Mouse (Mus musculus) limb, embryonic 15.5 days (tissue): ENCODE data around the gene Dusp5. TPM values are rescaled to one million over a fixed set of nuclear protein-coding genes. Genes with fewer than 3 reads are reported as not detected.

Experiments
- ATAC-seq: fragments of 200-750 bp; cut with Nextera tagmentation; 2 replicates; pipeline ENCODE4 v1.8.0; 2017; ENCODE audit warnings: low read depth, moderate TSS enrichment; ENCODE audit not compliant: insufficient number of reproducible peaks, low FRiP score, low TSS enrichment
- H3K27ac ChIP-seq: fragments of 300-500 bp; sonication (generic); 2 replicates; pipeline ENCODE4 v1.5.1; 2015; ENCODE audit warnings: moderate library complexity, mild to moderate bottlenecking, inconsistent platforms
- H3K27me3 ChIP-seq: fragments of 300-500 bp; sonication (generic); 2 replicates; pipeline ENCODE4 v1.6.1; 2015; ENCODE audit warnings: inconsistent platforms
- H3K36me3 ChIP-seq: fragments of 300-500 bp; sonication (generic); 2 replicates; pipeline ENCODE4 v1.6.1; 2015; ENCODE audit warnings: inconsistent platforms
- H3K4me1 ChIP-seq: fragments of 300-500 bp; sonication (generic); 2 replicates; pipeline ENCODE4 v1.6.1; 2015; ENCODE audit warnings: inconsistent platforms
- H3K4me2 ChIP-seq: fragments of 300-500 bp; sonication (generic); 2 replicates; pipeline ENCODE4 v1.6.1; 2015; ENCODE audit warnings: mild to moderate bottlenecking, inconsistent platforms
- H3K4me3 ChIP-seq: fragments of 300-500 bp; sonication (generic); 2 replicates; pipeline ENCODE4 v1.5.1; 2015; ENCODE audit warnings: mild to moderate bottlenecking, inconsistent platforms
- H3K9ac ChIP-seq: fragments of 300-500 bp; sonication (generic); 2 replicates; pipeline ENCODE4 v1.6.1; 2015; ENCODE audit warnings: inconsistent platforms
- H3K9me3 ChIP-seq: fragments of 300-500 bp; sonication (generic); 2 replicates; pipeline ENCODE4 v1.6.1; 2016; ENCODE audit warnings: inconsistent platforms
- WGBS: fragments of 180-500 bp; shearing (Covaris S2); methylation state at CpG from one replicate; pipeline ENCODE4 v1.1.7; 2015; 5-methylcytosine and 5-hydroxymethylcytosine counted together
- polyA plus RNA-seq: library from polyadenylated mRNA; unstranded; fragments of >200 nt; fragmentation: Nextera tagmentation; extraction: Ambion mirVana; gene quantifications from 2 replicates; pipeline ENCODE4 v1.2.1, GENCODE M21; 2015

Gene Dusp5
- polyA plus RNA-seq, result 3.8 and 4.2 TPM in 2 replicates

- WGBS, result 0% methylated on average over 72 of the region's 84 CpGs
- Histone ChIP-seq H3K4me2 (peak within 1 kb of the TSS; percentile 92), H3K9ac (peak within 1 kb of the TSS; percentile 43), H3K27ac (no peak within 1 kb of the TSS), H3K4me3 (peak within 1 kb of the TSS; percentile 70), H3K36me3 (no peaks in the 10 kb centered on the region), H3K9me3 (no peaks in the 10 kb centered on the region), H3K27me3 (peaks cover 33% of the 10 kb centered on the region), H3K4me1 (peaks cover 25% of the 10 kb centered on the region)
- peak; percentile 92 for ATAC-seq
Observed at GRCm38 (mm10) chr19:53528752-53529454, at the start of gene Dusp5. Gene Dusp5, plus strand, starts transcription at chr19:53529109.

DNA sequence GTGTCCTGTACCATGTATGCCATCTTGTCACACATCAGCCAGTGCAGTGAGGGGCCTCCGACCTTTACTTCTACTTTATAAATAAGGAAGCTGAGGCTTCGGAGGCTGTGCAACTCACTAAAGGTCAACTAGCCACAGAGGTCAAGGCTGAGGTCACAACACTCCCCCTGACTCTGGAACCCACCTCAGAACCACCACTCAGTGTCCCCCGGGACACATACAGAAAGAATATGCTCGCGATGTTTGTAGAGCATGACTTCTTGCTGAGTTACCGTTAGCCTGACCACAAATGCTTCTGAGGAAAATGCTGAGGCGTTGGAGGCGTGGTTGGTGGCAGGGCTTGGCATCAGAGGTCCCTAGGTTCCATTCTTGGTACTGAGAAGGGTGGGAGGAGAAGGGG, 49.3 kb upstream of the Dusp5 start:
- Histone ChIP-seq H3K9ac (no peak overlapping the region), H3K9me3 (no peaks in the 10 kb centered on the region), H3K27me3 (0 out of 2 replicates have a peak, but pooled peaks cover 2% of the 10 kb centered on the region), H3K4me2 (no peak overlapping the region), H3K4me3 (no peak overlapping the region), H3K27ac (no peak overlapping the region), H3K4me1 (no peaks in the 10 kb centered on the region), H3K36me3 (no peaks in the 10 kb centered on the region)
- no peak for ATAC-seq
- 75% methylated on average over 8 of the region's 8 CpGs for WGBS

DNA sequence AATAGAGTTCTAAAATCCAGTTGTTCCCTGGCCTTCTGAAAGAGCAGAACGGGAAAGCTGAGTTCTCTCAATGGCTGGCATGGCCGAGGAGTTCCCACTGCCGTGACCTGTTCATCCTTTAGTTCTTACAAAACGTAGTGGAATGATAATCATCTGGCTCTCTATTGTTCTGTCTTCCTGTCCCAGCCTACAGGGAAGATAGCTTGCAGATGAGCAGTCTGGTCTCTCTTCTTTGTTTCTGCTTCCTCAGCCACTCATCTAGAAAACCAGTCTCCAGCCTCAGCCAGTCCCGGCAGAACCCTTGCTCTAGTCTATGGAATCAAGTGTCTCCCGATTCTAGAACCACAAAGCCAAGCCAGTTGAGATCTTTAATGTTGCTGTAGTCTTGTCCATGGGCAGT, 46.8 kb upstream of the Dusp5 start:
- no peaks in the 10 kb centered on the region for H3K27me3 ChIP-seq
- H3K4me2 ChIP-seq, result no peak overlapping the region
- no peaks in the 10 kb centered on the region for H3K4me1 ChIP-seq
- no peak overlapping the region for H3K9ac ChIP-seq
- 68% methylated on average over 6 of the region's 6 CpGs for WGBS
- no peak overlapping the region for H3K4me3 ChIP-seq
- no peak overlapping the region for H3K27ac ChIP-seq
- ATAC-seq, result no peak
- H3K9me3 ChIP-seq, result no peaks in the 10 kb centered on the region
- H3K36me3 ChIP-seq, result no peaks in the 10 kb centered on the region

GRCm38 (mm10) chr19:53482527-53482926, 46.4 kb upstream of the Dusp5 start:
- no peaks in the 10 kb centered on the region for H3K9me3 ChIP-seq
- H3K4me1 ChIP-seq, result no peaks in the 10 kb centered on the region
- 75% methylated on average over 5 of the region's 5 CpGs for WGBS
- H3K36me3 ChIP-seq, result no peaks in the 10 kb centered on the region
- no peak overlapping the region for H3K9ac ChIP-seq
- no peak for ATAC-seq
- H3K4me2 ChIP-seq, result no peak overlapping the region
- H3K4me3 ChIP-seq, result no peak overlapping the region
- H3K27me3 ChIP-seq, result no peaks in the 10 kb centered on the region
- H3K27ac ChIP-seq, result no peak overlapping the region

GRCm38 (mm10) chr19:53483984-53484383, 44.9 kb upstream of the Dusp5 start:
- Histone ChIP-seq H3K4me2 (no peak overlapping the region), H3K9me3 (no peaks in the 10 kb centered on the region), H3K27me3 (no peaks in the 10 kb centered on the region), H3K9ac (no peak overlapping the region), H3K4me1 (no peaks in the 10 kb centered on the region), H3K36me3 (no peaks in the 10 kb centered on the region), H3K27ac (no peak overlapping the region), H3K4me3 (no peak overlapping the region)
- WGBS, result 81% methylated on average over 8 of the region's 8 CpGs
- ATAC-seq, result no peak

DNA sequence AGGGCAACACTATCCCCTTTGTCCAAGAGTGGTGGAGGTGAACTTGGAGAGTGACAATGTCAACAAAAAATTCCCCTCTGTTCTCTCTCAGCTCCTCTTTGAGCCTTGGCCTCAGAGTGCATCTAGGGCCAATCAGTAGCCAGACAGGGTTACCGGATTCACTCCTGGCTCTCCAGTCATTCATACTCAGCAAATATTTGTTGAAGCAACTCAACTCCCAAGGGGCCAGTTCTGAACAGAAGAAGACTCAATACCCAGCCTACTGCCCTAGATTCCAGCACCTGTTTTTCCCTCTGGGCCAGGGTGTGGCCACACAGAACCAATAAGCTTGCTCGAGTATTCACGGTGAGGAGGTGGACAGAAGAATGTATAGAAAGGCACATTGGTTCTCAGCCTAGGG, 44.0 kb upstream of the Dusp5 start:
- Histone ChIP-seq H3K27me3 (no peaks in the 10 kb centered on the region), H3K27ac (no peak overlapping the region), H3K9me3 (no peaks in the 10 kb centered on the region), H3K9ac (no peak overlapping the region), H3K4me1 (no peaks in the 10 kb centered on the region), H3K4me2 (no peak overlapping the region), H3K4me3 (no peak overlapping the region), H3K36me3 (no peaks in the 10 kb centered on the region)
- no peak for ATAC-seq
- 80% methylated on average over 3 of the region's 3 CpGs for WGBS

DNA sequence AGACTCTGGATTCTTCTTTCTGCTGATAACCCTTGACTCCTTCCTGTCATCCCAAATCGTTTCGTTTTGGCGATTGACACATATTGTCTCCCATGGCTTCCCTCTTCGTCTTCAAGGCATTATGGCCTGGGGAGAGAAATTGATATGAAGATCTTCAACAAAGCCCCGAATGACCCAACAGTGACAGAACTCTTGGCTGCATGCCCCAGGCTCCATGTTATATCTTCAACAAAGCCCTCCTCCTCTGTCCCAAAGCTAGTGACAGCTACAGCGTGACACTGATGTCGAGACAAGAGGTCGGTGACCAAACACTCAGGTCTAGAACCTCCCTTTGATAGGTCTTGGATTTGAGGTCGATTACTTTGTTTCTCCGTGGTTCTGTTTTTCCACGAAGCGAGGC, 39.7 kb upstream of the Dusp5 start:
- 82% methylated on average over 12 of the region's 12 CpGs for WGBS
- H3K27ac ChIP-seq, result no peak overlapping the region
- no peaks in the 10 kb centered on the region for H3K4me1 ChIP-seq
- H3K27me3 ChIP-seq, result no peaks in the 10 kb centered on the region
- no peaks in the 10 kb centered on the region for H3K36me3 ChIP-seq
- H3K4me2 ChIP-seq, result no peak overlapping the region
- no peak overlapping the region for H3K4me3 ChIP-seq
- no peak for ATAC-seq
- H3K9ac ChIP-seq, result no peak overlapping the region
- no peaks in the 10 kb centered on the region for H3K9me3 ChIP-seq

- H3K9me3 ChIP-seq, result no peaks in the 10 kb centered on the region
- no peak overlapping the region for H3K4me2 ChIP-seq
- H3K4me1 ChIP-seq, result no peaks in the 10 kb centered on the region
- H3K27me3 ChIP-seq, result no peaks in the 10 kb centered on the region
- no peak overlapping the region for H3K27ac ChIP-seq
- 79% methylated on average over 1 of the region's 1 CpGs for WGBS
- H3K9ac ChIP-seq, result no peak overlapping the region
- H3K36me3 ChIP-seq, result no peaks in the 10 kb centered on the region
- H3K4me3 ChIP-seq, result no peak overlapping the region
- ATAC-seq, result no peak
Observed at GRCm38 (mm10) chr19:53489910-53490309, 39.0 kb upstream of the Dusp5 start.

DNA sequence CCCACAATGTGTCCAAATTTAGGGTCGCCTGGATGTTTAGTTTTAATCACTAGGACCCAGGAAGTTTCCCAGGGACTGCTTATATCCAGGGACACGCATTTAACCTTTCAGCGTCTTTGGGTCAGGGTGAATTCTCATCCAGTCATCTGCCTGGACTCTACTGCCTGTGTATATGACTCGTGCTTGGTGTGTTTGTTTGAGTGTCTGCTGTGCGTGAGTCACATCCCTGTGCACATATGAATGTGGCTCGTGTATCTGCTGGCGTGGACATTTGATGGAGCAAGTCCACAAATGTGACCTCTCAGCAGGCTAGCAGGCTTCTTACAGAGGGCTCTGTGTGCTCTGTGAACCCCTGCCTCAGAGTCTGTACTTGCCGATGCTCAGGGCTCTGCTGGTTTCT, 38.0 kb upstream of the Dusp5 start:
- no peak overlapping the region for H3K4me3 ChIP-seq
- WGBS, result 82% methylated on average over 8 of the region's 8 CpGs

DNA sequence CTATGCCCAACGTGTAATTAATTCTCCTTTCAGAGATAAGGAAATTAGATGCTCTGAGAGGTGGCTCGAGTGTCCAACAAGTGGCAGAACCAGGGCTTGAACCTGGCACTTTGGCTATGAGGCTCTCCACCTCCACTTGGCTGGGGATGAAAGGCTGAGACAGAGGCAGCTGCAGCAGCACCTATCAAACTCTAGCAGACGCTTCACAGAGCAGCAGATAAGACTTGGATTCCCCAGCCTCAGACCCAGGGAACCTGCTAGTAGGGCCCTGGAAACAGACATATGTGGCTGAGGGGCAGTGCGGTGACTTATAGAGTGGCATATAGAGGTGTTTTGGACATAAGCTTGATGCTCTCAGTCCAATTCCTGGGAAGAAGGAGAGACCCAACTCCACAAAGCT, 36.4 kb upstream of the Dusp5 start:
- Histone ChIP-seq H3K36me3 (no peaks in the 10 kb centered on the region), H3K4me3 (no peak overlapping the region), H3K9me3 (no peaks in the 10 kb centered on the region), H3K27ac (no peak overlapping the region), H3K4me1 (no peaks in the 10 kb centered on the region), H3K27me3 (no peaks in the 10 kb centered on the region), H3K9ac (no peak overlapping the region), H3K4me2 (no peak overlapping the region)
- WGBS, result 71% methylated on average over 4 of the region's 4 CpGs
- no peak for ATAC-seq

More for the DNA sequence above, 38.0 kb upstream of the Dusp5 start:
- Histone ChIP-seq H3K36me3 (no peaks in the 10 kb centered on the region), H3K9ac (no peak overlapping the region), H3K4me1 (no peaks in the 10 kb centered on the region), H3K27ac (no peak overlapping the region), H3K27me3 (no peaks in the 10 kb centered on the region), H3K9me3 (no peaks in the 10 kb centered on the region), H3K4me2 (no peak overlapping the region)
- ATAC-seq, result no peak

DNA sequence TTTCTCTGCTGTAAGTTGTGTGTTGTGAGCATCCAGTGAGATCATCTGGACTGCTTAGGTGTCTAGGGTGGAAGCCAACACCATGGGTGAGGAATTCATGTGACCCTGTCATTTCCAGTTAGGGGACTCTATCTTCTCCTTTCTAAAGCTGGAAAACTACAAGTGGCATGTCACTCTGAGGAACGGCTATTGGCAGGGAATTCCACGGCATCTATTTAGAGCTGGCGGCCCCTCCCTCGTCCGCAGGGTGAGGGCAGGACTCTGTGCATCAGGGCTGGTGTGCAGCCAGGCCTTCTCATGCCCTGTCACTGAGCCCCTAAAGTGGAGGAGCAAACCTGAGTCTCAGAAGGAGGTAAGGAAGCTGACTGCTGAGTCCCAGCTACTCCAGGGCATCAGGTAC, 35.0 kb upstream of the Dusp5 start:
- H3K27ac ChIP-seq, result no peak overlapping the region
- no peak overlapping the region for H3K4me3 ChIP-seq
- H3K4me1 ChIP-seq, result no peaks in the 10 kb centered on the region
- no peak overlapping the region for H3K4me2 ChIP-seq
- 75% methylated on average over 5 of the region's 5 CpGs for WGBS
- no peaks in the 10 kb centered on the region for H3K36me3 ChIP-seq
- no peaks in the 10 kb centered on the region for H3K27me3 ChIP-seq
- H3K9me3 ChIP-seq, result no peaks in the 10 kb centered on the region
- H3K9ac ChIP-seq, result no peak overlapping the region
- no peak for ATAC-seq

DNA sequence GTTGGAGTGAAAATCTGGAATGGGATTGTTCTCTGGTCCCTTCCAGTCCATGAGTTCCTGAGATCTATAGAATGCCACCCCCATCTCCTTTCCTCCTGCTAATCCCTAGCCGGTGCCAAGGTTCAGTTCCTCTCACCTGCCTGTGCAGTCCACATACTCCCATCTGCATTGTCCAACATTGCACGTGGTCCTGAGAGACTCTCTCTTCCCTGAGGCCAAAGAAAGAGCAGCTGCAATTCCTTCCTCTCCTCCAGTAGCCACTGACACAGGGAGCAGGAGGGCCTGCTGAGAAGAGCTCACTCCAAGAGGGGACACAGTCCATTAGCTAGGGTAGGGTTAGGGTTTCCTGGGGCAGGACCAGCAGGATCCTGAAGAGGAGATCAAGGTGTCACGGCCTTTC, 31.0 kb upstream of the Dusp5 start:
- H3K9ac ChIP-seq, result no peak overlapping the region
- no peak overlapping the region for H3K27ac ChIP-seq
- WGBS, result 64% methylated on average over 3 of the region's 3 CpGs
- no peaks in the 10 kb centered on the region for H3K9me3 ChIP-seq
- no peak overlapping the region for H3K4me3 ChIP-seq
- ATAC-seq, result no peak
- no peak overlapping the region for H3K4me2 ChIP-seq
- H3K36me3 ChIP-seq, result no peaks in the 10 kb centered on the region
- H3K4me1 ChIP-seq, result no peaks in the 10 kb centered on the region
- H3K27me3 ChIP-seq, result no peaks in the 10 kb centered on the region

- Histone ChIP-seq H3K36me3 (no peaks in the 10 kb centered on the region), H3K4me2 (no peak overlapping the region), H3K27ac (no peak overlapping the region), H3K4me1 (no peaks in the 10 kb centered on the region), H3K4me3 (no peak overlapping the region), H3K9me3 (no peaks in the 10 kb centered on the region), H3K27me3 (no peaks in the 10 kb centered on the region), H3K9ac (no peak overlapping the region)
- no peak for ATAC-seq
- WGBS, result 82% methylated on average over 8 of the region's 8 CpGs
Observed at GRCm38 (mm10) chr19:53499049-53499448, 29.9 kb upstream of the Dusp5 start.
